Mouse (Mus musculus): ENCODE data around the gene Nck2. TPM values are rescaled to one million over a fixed set of nuclear protein-coding genes. Genes with fewer than 3 reads are reported as not detected.
"Not testable (repeated sequence)": the region's sequence is repeated elsewhere in the genome, so short reads cannot be mapped to it uniquely, and the experiment has no call there.

Nck2 gene
- polyA plus RNA-seq, 1 experiment from 2014 or later: 17.1 TPM

GRCm38 (mm10) chr1:43530295-43531020 lies 86.1 kb downstream of the Nck2 start:
- WGBS: 58% methylated on average over 7 of the region's 7 CpGs
- no peaks in the 10 kb centered on the region for H3K36me3 ChIP-seq (ENCODE audit: control insufficient read depth, insufficient read depth)
- no peaks in the 10 kb centered on the region for H3K9me3 ChIP-seq (ENCODE audit: control insufficient read depth)
- H3K4me1 ChIP-seq (replicated peaks; ENCODE audit: control insufficient read depth, insufficient read depth, low read length): peaks cover 2% of the 10 kb centered on the region; the same call in 1 of the 2 replicates
- ATAC-seq: no peak
- no peak overlapping the region for H3K4me3 ChIP-seq (ENCODE audit: low read depth, low read length)
- H3K9ac ChIP-seq (ENCODE audit: low read depth, low read length): no peak overlapping the region
- H3K4me2 ChIP-seq (replicated peaks; ENCODE audit: low read depth): no peak overlapping the region
- H3K27ac ChIP-seq (ENCODE audit: low read depth, low read length): no peak overlapping the region
- H3K27me3 ChIP-seq (replicated peaks; ENCODE audit: control insufficient read depth, insufficient read depth, low read length): no peaks in the 10 kb centered on the region
- TF ChIP-seq CTCF (IDR thresholded peaks at IDR 0.05; ENCODE audit: low read depth): no peak

- no peak for TF ChIP-seq CTCF (IDR thresholded peaks at IDR 0.05; ENCODE audit: low read depth)
- H3K4me3 ChIP-seq (ENCODE audit: low read depth, low read length): no peak overlapping the region
- no peaks in the 10 kb centered on the region for H3K36me3 ChIP-seq (ENCODE audit: control insufficient read depth, insufficient read depth)
- WGBS: 68% methylated on average over 7 of the region's 7 CpGs
- H3K4me1 ChIP-seq (replicated peaks; ENCODE audit: control insufficient read depth, insufficient read depth, low read length): peaks cover 2% of the 10 kb centered on the region; the same call in 1 of the 2 replicates
- no peaks in the 10 kb centered on the region for H3K9me3 ChIP-seq (ENCODE audit: control insufficient read depth)
- H3K9ac ChIP-seq (ENCODE audit: low read depth, low read length): no peak overlapping the region
- H3K27ac ChIP-seq (ENCODE audit: low read depth, low read length): no peak overlapping the region
- H3K4me2 ChIP-seq (replicated peaks; ENCODE audit: low read depth): no peak overlapping the region
- no peak for ATAC-seq
- no peaks in the 10 kb centered on the region for H3K27me3 ChIP-seq (replicated peaks; ENCODE audit: control insufficient read depth, insufficient read depth, low read length)
Observed at GRCm38 (mm10) chr1:43531307-43531706, 86.9 kb downstream of the Nck2 start.

GRCm38 (mm10) chr1:43532279-43532678 lies 87.9 kb downstream of the Nck2 start:
- Histone ChIP-seq H3K27me3 (replicated peaks; ENCODE audit: control insufficient read depth, insufficient read depth, low read length) (no peaks in the 10 kb centered on the region), H3K4me2 (replicated peaks; ENCODE audit: low read depth) (no peak overlapping the region), H3K9ac (ENCODE audit: low read depth, low read length) (no peak overlapping the region), H3K9me3 (ENCODE audit: control insufficient read depth) (no peaks in the 10 kb centered on the region), H3K36me3 (ENCODE audit: control insufficient read depth, insufficient read depth) (no peaks in the 10 kb centered on the region), H3K27ac (ENCODE audit: low read depth, low read length) (no peak overlapping the region), H3K4me1 (replicated peaks; ENCODE audit: control insufficient read depth, insufficient read depth, low read length) (peaks cover 2% of the 10 kb centered on the region; the same call in 1 of the 2 replicates), H3K4me3 (ENCODE audit: low read depth, low read length) (no peak overlapping the region)
- 53% methylated on average over 4 of the region's 4 CpGs for WGBS
- ATAC-seq: no peak
- 0 out of 2 replicates have a peak, but pooled peaks have one; percentile 12 for TF ChIP-seq CTCF (IDR thresholded peaks at IDR 0.05; ENCODE audit: low read depth)

- not testable (repeated sequence) for H3K27ac ChIP-seq (ENCODE audit: low read depth, low read length); H3K4me2 ChIP-seq (replicated peaks; ENCODE audit: low read depth); H3K9ac ChIP-seq (ENCODE audit: low read depth, low read length); ATAC-seq; H3K4me1 ChIP-seq (replicated peaks; ENCODE audit: control insufficient read depth, insufficient read depth, low read length); H3K27me3 ChIP-seq (replicated peaks; ENCODE audit: control insufficient read depth, insufficient read depth, low read length); H3K36me3 ChIP-seq (ENCODE audit: control insufficient read depth, insufficient read depth); H3K9me3 ChIP-seq (ENCODE audit: control insufficient read depth); H3K4me3 ChIP-seq (ENCODE audit: low read depth, low read length)
- WGBS: 90% methylated on average over 11 of the region's 11 CpGs
Observed at GRCm38 (mm10) chr1:43533497-43533896, 89.1 kb downstream of the Nck2 start.

- Histone ChIP-seq H3K36me3 (ENCODE audit: control insufficient read depth, insufficient read depth) (no peaks in the 10 kb centered on the region), H3K9me3 (ENCODE audit: control insufficient read depth) (no peaks in the 10 kb centered on the region), H3K4me3 (ENCODE audit: low read depth, low read length) (no peak overlapping the region), H3K4me2 (replicated peaks; ENCODE audit: low read depth) (no peak overlapping the region), H3K4me1 (replicated peaks; ENCODE audit: control insufficient read depth, insufficient read depth, low read length) (peaks cover 2% of the 10 kb centered on the region; the same call in 1 of the 2 replicates), H3K9ac (ENCODE audit: low read depth, low read length) (no peak overlapping the region), H3K27me3 (replicated peaks; ENCODE audit: control insufficient read depth, insufficient read depth, low read length) (no peaks in the 10 kb centered on the region), H3K27ac (ENCODE audit: low read depth, low read length) (no peak overlapping the region)
- 60% methylated on average over 5 of the region's 5 CpGs for WGBS
- TF ChIP-seq CTCF (IDR thresholded peaks at IDR 0.05; ENCODE audit: low read depth): no peak
- ATAC-seq: no peak
Observed at GRCm38 (mm10) chr1:43534060-43534760, 89.8 kb downstream of the Nck2 start.

- no peak for ATAC-seq
- Histone ChIP-seq H3K27me3 (replicated peaks; ENCODE audit: control insufficient read depth, insufficient read depth, low read length) (no peaks in the 10 kb centered on the region), H3K4me2 (replicated peaks; ENCODE audit: low read depth) (no peak overlapping the region), H3K9ac (ENCODE audit: low read depth, low read length) (no peak overlapping the region), H3K27ac (ENCODE audit: low read depth, low read length) (no peak overlapping the region), H3K36me3 (ENCODE audit: control insufficient read depth, insufficient read depth) (no peaks in the 10 kb centered on the region; the same call in 1 of the 2 replicates), H3K9me3 (ENCODE audit: control insufficient read depth) (no peaks in the 10 kb centered on the region), H3K4me1 (replicated peaks; ENCODE audit: control insufficient read depth, insufficient read depth, low read length) (peaks cover 2% of the 10 kb centered on the region; the same call in 1 of the 2 replicates), H3K4me3 (ENCODE audit: low read depth, low read length) (no peak overlapping the region)
- WGBS: 57% methylated on average over 6 of the region's 6 CpGs
- no peak for TF ChIP-seq CTCF (IDR thresholded peaks at IDR 0.05; ENCODE audit: low read depth)
Observed at GRCm38 (mm10) chr1:43535519-43536000, 91.2 kb downstream of the Nck2 start.

All from intestine, postnatal 0 days (tissue).